Mouse (Mus musculus): ENCODE measurements around the gene Vkorc1l1. TPM values are rescaled to one million over a fixed set of nuclear protein-coding genes. Genes with fewer than 3 reads are reported as not detected.

The Vkorc1l1 gene
- polyA plus RNA-seq, 1 experiment from 2014 or later = 22.7 TPM

- Histone ChIP-seq H3K4me2 (peak overlapping the region; percentile 94), H3K4me1 (ENCODE audit: insufficient read depth) (no peaks in the 10 kb centered on the region), H3K36me3 (ENCODE audit: insufficient read depth) (no peaks in the 10 kb centered on the region), H3K9ac (peak overlapping the region; percentile 62), H3K27me3 (ENCODE audit: insufficient read depth, low read length) (no peaks in the 10 kb centered on the region), H3K9me3 (ENCODE audit: low read depth, low read length) (no peaks in the 10 kb centered on the region), H3K4me3 (ENCODE audit: low read depth, low read length) (peak overlapping the region; percentile 59), H3K27ac (ENCODE audit: low read depth) (peak overlapping the region; percentile 87)
- ATAC-seq (ENCODE audit: insufficient read depth) (peak; percentile 90), DNase-seq (peak; percentile 93)
- WGBS = 0% methylated on average over 32 of the region's 32 CpGs
- peak; percentile 91 for TF ChIP-seq CTCF (IDR thresholded peaks at IDR 0.05; ENCODE audit: low read depth)
Observed at GRCm38 (mm10) chr5:130023767-130024539, 82.2 kb downstream of the Vkorc1l1 start.

GRCm38 (mm10) chr5:130027134-130027533 lies 85.4 kb downstream of the Vkorc1l1 start:
- Histone ChIP-seq H3K4me1 (ENCODE audit: insufficient read depth) (no peaks in the 10 kb centered on the region), H3K27ac (ENCODE audit: low read depth) (no peak overlapping the region), H3K9me3 (ENCODE audit: low read depth, low read length) (no peaks in the 10 kb centered on the region), H3K9ac (no peak overlapping the region), H3K4me3 (ENCODE audit: low read depth, low read length) (no peak overlapping the region), H3K27me3 (ENCODE audit: insufficient read depth, low read length) (no peaks in the 10 kb centered on the region), H3K36me3 (ENCODE audit: insufficient read depth) (no peaks in the 10 kb centered on the region), H3K4me2 (no peak overlapping the region)
- DNase-seq (no peak), ATAC-seq (ENCODE audit: insufficient read depth) (no peak)
- WGBS = 71% methylated on average over 5 of the region's 5 CpGs
- TF ChIP-seq CTCF (IDR thresholded peaks at IDR 0.05; ENCODE audit: low read depth) = no peak

- 78% methylated on average over 7 of the region's 7 CpGs for WGBS
- H3K36me3 ChIP-seq (ENCODE audit: insufficient read depth) = no peaks in the 10 kb centered on the region
- no peak overlapping the region for H3K9ac ChIP-seq
- H3K27me3 ChIP-seq (ENCODE audit: insufficient read depth, low read length) = no peaks in the 10 kb centered on the region
- no peak overlapping the region for H3K4me3 ChIP-seq (ENCODE audit: low read depth, low read length)
- H3K27ac ChIP-seq (ENCODE audit: low read depth) = no peak overlapping the region
- ATAC-seq (ENCODE audit: insufficient read depth) = no peak
- no peak overlapping the region for H3K4me2 ChIP-seq
- H3K9me3 ChIP-seq (ENCODE audit: low read depth, low read length) = no peaks in the 10 kb centered on the region
- H3K4me1 ChIP-seq (ENCODE audit: insufficient read depth) = no peaks in the 10 kb centered on the region
- no peak for TF ChIP-seq CTCF (IDR thresholded peaks at IDR 0.05; ENCODE audit: low read depth)
- no peak for DNase-seq
Observed at GRCm38 (mm10) chr5:130027696-130028095, 85.9 kb downstream of the Vkorc1l1 start.

DNA sequence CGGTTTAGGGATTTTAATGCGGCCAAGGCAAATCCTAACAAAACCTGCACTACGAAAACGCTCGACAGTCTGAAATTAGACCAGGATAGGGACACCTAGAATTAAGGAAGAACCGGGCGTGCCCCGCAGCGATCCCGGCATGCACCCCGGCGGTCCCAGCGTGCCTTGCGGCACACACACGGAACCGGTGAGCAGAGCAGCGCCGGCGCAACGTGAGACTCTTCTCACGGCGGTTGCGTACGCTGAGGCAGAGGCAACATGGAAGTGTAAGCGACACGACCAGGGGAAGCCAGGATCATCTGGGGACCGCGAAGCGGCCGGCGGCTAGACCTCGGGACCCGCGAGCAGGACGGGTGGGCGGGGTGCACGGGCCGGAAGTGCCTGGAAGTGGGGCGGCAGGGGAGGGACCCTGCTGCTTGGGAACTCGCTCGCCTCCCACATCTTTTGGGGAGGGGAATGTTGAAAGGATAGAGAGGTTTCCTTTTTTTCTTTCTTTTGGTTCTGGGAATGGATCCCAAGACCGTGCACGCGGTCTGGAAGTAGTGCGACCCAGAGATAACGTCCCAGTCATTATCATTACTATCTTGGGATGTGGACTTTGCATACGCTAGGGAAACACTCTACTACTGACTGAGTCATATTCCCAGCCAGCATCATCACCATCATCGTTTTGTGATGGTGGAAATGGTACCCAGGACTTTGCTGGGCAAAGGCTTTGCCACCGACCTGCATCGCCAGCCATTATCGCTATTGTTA lies 87.5 kb downstream of the Vkorc1l1 start, which contains the start of the genes Asl and Crcp:
TSS of gene Asl (minus strand) at position 106 of the 756 bp plus-strand sequence.
TSS of gene Crcp (plus strand) at position 149 of the 756 bp plus-strand sequence.
- H3K27ac ChIP-seq (ENCODE audit: low read depth) = peak within 1 kb of the TSS; percentile 95
- peak; percentile 85 for DNase-seq
- H3K36me3 ChIP-seq (ENCODE audit: insufficient read depth) = no peaks in the 10 kb centered on the region
- TF ChIP-seq CTCF (IDR thresholded peaks at IDR 0.05; ENCODE audit: low read depth) = no peak
- ATAC-seq (ENCODE audit: insufficient read depth) = peak; percentile 89
- H3K4me3 ChIP-seq (ENCODE audit: low read depth, low read length) = peak within 1 kb of the TSS; percentile 73
- H3K4me2 ChIP-seq = peak within 1 kb of the TSS; percentile 90
- no peaks in the 10 kb centered on the region for H3K4me1 ChIP-seq (ENCODE audit: insufficient read depth)
- 2% methylated on average over 51 of the region's 51 CpGs for WGBS
- H3K9ac ChIP-seq = peak within 1 kb of the TSS; percentile 76
- no peaks in the 10 kb centered on the region for H3K9me3 ChIP-seq (ENCODE audit: low read depth, low read length)
- no peaks in the 10 kb centered on the region for H3K27me3 ChIP-seq (ENCODE audit: insufficient read depth, low read length)

- Histone ChIP-seq H3K4me2 (no peak overlapping the region), H3K36me3 (ENCODE audit: insufficient read depth) (0 out of 2 replicates have a peak, but pooled peaks cover 5% of the 10 kb centered on the region), H3K27ac (ENCODE audit: low read depth) (no peak overlapping the region), H3K4me1 (ENCODE audit: insufficient read depth) (no peaks in the 10 kb centered on the region), H3K9me3 (ENCODE audit: low read depth, low read length) (no peaks in the 10 kb centered on the region), H3K4me3 (ENCODE audit: low read depth, low read length) (no peak overlapping the region), H3K27me3 (ENCODE audit: insufficient read depth, low read length) (no peaks in the 10 kb centered on the region), H3K9ac (no peak overlapping the region)
- TF ChIP-seq CTCF (IDR thresholded peaks at IDR 0.05; ENCODE audit: low read depth) = no peak
- WGBS = 90% methylated on average over 19 of the region's 19 CpGs
- DNase-seq = no peak
- no peak for ATAC-seq (ENCODE audit: insufficient read depth)
Observed at GRCm38 (mm10) chr5:130031410-130032390, 89.9 kb downstream of the Vkorc1l1 start.

DNA sequence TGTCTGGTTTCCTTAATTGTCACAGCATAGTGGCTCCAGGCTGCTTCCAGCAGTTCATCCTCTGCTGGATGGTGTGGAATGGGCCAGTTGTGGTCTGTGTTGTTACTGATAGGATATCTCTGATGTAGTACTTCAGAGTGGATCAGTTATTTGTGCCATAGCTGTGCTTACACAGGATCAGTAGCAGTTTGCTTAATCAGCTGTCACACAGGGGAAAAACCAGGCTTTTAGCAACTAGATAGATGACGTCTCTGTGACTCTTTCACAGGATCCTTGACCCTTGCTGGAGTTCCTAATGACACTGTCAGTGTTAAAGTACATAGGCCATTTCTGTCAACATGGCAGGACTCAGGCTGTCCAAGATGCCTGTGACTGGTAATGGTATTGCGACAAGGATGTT lies 92.1 kb downstream of the Vkorc1l1 start:
- H3K9ac ChIP-seq = no peak overlapping the region
- 63% methylated on average over 2 of the region's 2 CpGs for WGBS
- no peak for TF ChIP-seq CTCF (IDR thresholded peaks at IDR 0.05; ENCODE audit: low read depth)

More for the DNA sequence above, 92.1 kb downstream of the Vkorc1l1 start:
- Histone ChIP-seq H3K9me3 (ENCODE audit: low read depth, low read length) (no peaks in the 10 kb centered on the region), H3K27me3 (ENCODE audit: insufficient read depth, low read length) (no peaks in the 10 kb centered on the region), H3K36me3 (ENCODE audit: insufficient read depth) (peaks cover 10% of the 10 kb centered on the region; the same call in 1 of the 2 replicates), H3K4me1 (ENCODE audit: insufficient read depth) (no peaks in the 10 kb centered on the region), H3K27ac (ENCODE audit: low read depth) (no peak overlapping the region), H3K4me2 (no peak overlapping the region), H3K4me3 (ENCODE audit: low read depth, low read length) (no peak overlapping the region)
- no peak for DNase-seq
- ATAC-seq (ENCODE audit: insufficient read depth) = no peak

Other genes starting within 250 kb of the Vkorc1l1 start
- not detected in 2 replicates for gene Sept14, start 233.5 kb upstream of the Vkorc1l1 start, polyA plus RNA-seq (2014; fragmentation: Nextera tagmentation; extraction: Ambion mirVana)
- gene Mrps17, start 226.5 kb upstream of the Vkorc1l1 start, polyA plus RNA-seq (2014; fragmentation: Nextera tagmentation; extraction: Ambion mirVana) = 187 and 196 TPM in 2 replicates
- gene Nipsnap2, start 216.9 kb upstream of the Vkorc1l1 start, polyA plus RNA-seq (2014; fragmentation: Nextera tagmentation; extraction: Ambion mirVana) = 82.2 and 86.2 TPM in 2 replicates
- 31.4 and 33.6 TPM in 2 replicates for gene Psph, start 154.5 kb upstream of the Vkorc1l1 start, polyA plus RNA-seq (2014; fragmentation: Nextera tagmentation; extraction: Ambion mirVana)
- 43.1 and 46.4 TPM in 2 replicates for gene Sumf2, start 95.0 kb upstream of the Vkorc1l1 start, polyA plus RNA-seq (2014; fragmentation: Nextera tagmentation; extraction: Ambion mirVana)
- 859 and 893 TPM in 2 replicates for gene Chchd2, start 54.5 kb upstream of the Vkorc1l1 start, polyA plus RNA-seq (2014; fragmentation: Nextera tagmentation; extraction: Ambion mirVana)
- gene Zbed5, start 46.2 kb upstream of the Vkorc1l1 start, polyA plus RNA-seq (2014; fragmentation: Nextera tagmentation; extraction: Ambion mirVana) = 5.7 and 6.9 TPM in 2 replicates
- 0.11 and 0.18 TPM in 2 replicates for gene Phkg1, start 43.4 kb upstream of the Vkorc1l1 start, polyA plus RNA-seq (2014; fragmentation: Nextera tagmentation; extraction: Ambion mirVana)
- gene Nupr1l, start 33.4 kb upstream of the Vkorc1l1 start, polyA plus RNA-seq (2014; fragmentation: Nextera tagmentation; extraction: Ambion mirVana) = 1.5 and 2.6 TPM in 2 replicates
- 77.4 and 83.0 TPM in 2 replicates for gene Gusb, start 61.1 kb downstream of the Vkorc1l1 start, polyA plus RNA-seq (2014; fragmentation: Nextera tagmentation; extraction: Ambion mirVana)
- 23.1 and 24.3 TPM in 2 replicates for gene Asl, start 87.3 kb downstream of the Vkorc1l1 start, polyA plus RNA-seq (2014; fragmentation: Nextera tagmentation; extraction: Ambion mirVana)
- gene Crcp, start 87.3 kb downstream of the Vkorc1l1 start, polyA plus RNA-seq (2014; fragmentation: Nextera tagmentation; extraction: Ambion mirVana) = 27.5 and 28.3 TPM in 2 replicates
- 76.1 and 77.3 TPM in 2 replicates for gene Tpst1, start 131.4 kb downstream of the Vkorc1l1 start, polyA plus RNA-seq (2014; fragmentation: Nextera tagmentation; extraction: Ambion mirVana)
- gene Kctd7, start 202.9 kb downstream of the Vkorc1l1 start, polyA plus RNA-seq (2014; fragmentation: Nextera tagmentation; extraction: Ambion mirVana) = 6.1 and 7.4 TPM in 2 replicates
- 23.9 and 25.1 TPM in 2 replicates for gene Rabgef1, start 229.8 kb downstream of the Vkorc1l1 start, polyA plus RNA-seq (2014; fragmentation: Nextera tagmentation; extraction: Ambion mirVana)